Mouse (Mus musculus) thymus, postnatal 36 days (tissue): ENCODE data around the gene Gpalpp1.

ENCODE experiments used
- DNase-seq, 2 experiments: peaks; one replicate each; pipeline ENCODE4 v3.0.0; 2022; ENCODE audit warnings: mixed read lengths in 2 of 2

The Gpalpp1 gene

DNA sequence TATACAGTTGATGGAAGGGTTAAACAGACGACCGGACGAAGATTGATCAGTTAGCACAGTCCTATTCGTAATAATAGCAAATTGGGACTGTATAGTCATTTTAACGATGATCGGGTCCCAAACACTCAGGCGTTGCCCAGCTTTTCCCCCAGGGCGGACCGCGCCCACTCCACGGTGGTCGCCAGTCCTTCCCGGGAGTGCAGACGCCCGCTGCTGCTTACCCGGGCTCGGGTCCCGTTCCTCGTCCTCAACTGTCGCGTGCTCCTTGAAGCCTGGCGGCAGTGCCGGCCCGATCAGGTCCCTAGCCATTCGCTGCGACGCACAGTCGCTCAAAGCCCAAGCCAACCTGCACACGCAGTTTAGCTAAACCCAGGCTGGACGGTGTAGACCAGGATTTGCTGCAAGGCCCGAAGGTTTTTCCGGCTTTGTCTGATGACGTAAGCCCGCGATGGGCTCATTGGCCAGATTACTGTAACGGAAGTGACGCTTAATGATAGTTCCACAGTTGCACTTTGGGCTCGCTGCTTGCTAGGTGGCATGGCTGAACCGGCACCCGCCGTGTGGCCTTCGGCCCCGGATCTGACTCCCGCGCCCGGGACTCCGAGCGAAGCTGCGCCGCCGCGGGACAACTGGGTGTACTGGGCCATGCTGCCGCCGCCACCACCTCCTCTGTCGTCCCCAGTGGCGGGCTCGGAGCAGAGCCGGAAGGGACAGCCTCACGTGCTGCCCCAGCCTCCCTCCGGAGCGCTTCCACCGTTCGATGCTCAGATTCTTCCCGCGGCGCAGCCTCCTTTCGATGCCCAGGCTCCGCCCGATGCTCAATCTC, at the start of gene Gpalpp1, which contains the start of gene Nufip1:
TSS of gene Gpalpp1 (minus strand) at position 365 of the 826 bp plus-strand sequence.
TSS of gene Nufip1 (plus strand) at position 496 of the 826 bp plus-strand sequence.
- peak; percentile 77 to 81 for DNase-seq

- DNase-seq = no peak
Observed at GRCm38 (mm10) chr14:76158192-76158785, 47.7 kb upstream of the Gpalpp1 start.

DNA sequence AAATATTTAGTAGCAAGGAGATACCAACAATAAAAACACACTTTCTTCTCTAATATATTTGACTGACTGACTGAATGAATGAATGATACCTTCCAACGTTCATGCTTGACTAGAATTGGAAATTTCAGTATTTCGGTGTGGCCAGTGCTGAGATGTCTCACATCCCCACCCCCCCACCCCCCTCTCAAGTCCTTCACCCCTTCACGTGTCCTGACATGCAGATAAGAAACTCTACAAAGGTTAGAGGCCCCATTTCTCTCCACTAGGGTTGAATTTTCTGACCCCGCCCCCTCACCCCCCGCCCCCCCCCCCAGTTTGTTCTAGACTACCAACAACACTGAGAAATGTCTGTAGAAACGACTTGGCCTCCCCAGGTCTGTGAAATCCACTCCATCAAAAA, 43.3 kb upstream of the Gpalpp1 start:
- DNase-seq = no peak

DNA sequence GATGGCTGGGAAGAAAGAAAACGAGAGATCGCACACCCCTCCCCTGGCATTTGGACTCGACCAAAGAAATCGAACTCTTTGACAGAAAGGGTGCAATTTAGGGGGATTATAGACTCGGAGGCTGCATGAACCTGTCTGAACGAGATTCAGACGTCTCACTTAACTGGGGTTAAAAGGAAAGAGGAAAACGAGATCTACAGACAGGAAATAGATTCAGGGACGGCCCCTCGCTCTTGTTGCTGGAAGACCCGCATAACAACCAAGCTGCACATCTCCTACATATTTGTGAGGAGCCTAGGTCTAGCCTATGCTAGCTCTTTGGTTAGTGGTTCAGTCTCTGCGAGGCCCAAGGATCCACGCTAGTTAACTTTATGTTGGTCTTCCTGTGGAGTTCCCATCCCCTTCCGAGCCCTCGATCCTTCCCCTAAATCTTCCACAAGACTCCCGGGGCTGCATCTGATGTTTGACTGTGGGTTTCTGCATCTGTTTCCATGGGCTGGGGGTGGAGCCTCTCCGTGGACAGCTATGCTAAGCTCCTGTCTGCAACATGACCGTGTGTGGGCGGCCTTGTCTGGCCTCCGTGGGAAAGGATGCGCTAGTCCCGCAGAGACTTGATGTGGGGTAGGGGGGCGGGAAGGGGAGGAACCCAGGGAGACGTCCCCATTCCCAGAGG, 42.6 kb upstream of the Gpalpp1 start:
- peak; percentile 14 to 33 for DNase-seq

GRCm38 (mm10) chr14:76152162-76153002, 41.8 kb upstream of the Gpalpp1 start:
- peak; percentile 88 to 90 for DNase-seq

DNA sequence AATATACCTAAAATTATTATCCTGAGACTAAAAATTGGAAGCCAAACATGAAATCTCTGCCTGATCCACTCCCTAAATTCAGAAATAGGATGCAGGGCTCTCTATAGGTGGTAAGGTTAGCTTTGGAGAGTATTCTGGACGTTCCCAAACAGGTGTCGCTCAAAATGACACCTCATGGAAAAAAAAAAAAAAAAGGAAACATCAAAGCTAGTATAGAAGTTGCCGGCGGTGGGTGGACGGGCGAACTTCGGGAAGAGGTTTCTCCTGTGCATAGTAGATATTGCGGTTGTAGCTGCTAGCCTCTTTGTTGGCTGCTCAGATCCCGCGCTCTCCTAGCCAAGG, 41.2 kb upstream of the Gpalpp1 start:
- DNase-seq = no peak

DNA sequence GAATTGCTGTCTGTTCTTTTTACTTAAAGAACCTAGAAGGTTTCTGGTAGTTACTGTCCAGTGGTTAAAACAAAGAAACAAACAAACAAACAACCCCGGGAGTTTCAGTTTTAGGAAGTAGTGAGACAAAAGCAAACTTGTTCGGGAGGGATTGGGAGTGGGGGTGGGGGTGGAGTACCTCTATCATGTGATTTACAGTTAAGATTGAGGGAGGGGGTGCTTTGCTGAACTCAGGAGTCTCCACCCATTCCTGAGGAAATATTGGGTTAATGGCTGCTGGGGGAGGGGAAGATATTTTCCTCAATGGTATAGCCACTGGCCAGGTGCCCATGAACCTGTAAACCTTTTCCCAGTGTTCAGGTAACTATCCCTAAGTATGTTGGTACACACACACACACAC, 40.5 kb upstream of the Gpalpp1 start:
- no peak for DNase-seq

- no peak for DNase-seq
Observed at GRCm38 (mm10) chr14:76150499-76150898, 39.9 kb upstream of the Gpalpp1 start.

DNA sequence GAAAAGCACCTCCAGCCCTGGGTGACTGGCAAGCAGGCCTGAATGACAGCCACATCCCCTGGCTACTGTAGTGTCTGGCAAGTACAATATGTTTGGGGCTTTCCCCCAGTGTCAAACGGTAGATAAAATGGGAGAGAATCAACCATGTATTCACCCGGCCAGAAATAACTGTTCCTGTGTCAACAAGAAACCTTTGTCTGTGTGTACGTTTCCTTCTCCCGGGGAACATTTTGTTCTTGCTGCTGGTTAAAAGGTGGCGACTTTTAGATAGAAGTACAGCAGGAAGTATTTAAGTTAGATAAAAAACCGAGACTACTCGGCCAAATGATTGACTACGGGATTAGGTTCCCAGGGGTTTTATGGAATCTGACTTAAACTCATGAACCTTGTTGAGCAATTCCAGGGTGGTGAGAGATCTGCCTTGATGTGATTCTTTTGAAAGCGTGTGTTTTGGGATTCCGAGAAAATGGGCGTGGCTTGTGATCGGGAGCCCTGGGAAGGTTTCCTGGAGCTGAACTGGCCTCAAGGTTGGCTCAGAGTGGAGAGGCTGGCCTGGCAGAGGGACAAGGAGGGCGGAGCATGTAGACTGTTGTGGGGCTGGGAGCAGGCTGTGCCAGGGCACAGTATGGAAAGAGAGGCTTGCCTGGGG, 39.1 kb upstream of the Gpalpp1 start:
- no peak for DNase-seq

DNA sequence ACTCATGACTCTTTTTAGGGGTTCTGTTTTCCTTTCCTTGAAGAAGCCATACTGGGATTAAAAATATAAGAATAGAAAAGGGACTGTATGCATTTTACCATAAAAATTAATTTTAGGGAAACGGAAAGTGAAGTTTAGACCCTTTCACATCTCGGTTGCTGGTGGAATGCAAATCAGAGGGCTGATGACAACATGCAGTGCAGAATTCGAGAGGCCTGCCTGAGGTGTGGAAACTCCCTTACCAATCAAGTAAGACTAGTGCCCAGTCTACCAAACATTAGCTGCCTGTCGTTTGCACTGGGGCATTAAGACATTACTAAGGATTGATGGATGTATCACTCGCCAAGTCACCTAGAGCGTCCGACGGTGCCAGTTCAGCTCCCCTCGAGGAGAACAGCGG, 37.7 kb upstream of the Gpalpp1 start:
- DNase-seq = no peak

DNA sequence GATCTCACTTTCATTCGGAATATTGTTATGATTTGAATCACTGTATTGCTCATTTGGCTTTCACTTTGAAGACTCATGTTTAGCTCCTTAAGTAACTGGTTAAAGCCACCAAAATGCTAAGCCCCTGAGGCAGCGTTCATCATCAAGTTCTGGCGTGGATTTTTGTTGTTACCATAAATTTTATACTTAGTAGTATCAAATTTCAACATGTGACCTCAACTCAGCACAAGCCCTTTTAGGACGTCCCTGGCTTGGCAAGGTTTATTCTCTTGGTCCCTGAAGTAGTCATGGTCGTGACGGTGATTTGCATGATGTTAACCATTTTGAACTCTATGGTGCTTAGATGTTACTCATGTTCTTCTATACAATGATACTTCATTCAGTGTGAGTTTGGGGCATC, 36.5 kb upstream of the Gpalpp1 start:
- DNase-seq = no peak

DNA sequence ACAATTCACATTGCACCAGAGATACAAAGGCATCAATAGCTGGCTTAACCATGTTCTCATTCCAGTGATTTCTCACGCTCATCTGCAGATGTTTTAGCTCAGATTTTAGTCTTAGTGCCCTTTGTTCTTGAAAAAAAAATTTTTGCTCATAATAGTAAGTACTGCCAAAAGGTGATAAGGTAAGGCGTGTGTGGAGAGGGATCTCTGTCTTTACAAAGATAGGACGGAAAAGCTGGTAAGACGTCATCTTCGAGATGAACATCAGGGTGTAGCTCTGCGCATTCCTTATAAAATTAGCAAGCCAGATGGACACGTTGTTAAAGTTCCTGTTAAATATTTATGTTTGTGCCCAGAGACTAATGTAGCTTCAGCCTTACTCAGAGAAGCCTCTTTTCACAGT, 35.3 kb upstream of the Gpalpp1 start:
- no peak for DNase-seq

DNA sequence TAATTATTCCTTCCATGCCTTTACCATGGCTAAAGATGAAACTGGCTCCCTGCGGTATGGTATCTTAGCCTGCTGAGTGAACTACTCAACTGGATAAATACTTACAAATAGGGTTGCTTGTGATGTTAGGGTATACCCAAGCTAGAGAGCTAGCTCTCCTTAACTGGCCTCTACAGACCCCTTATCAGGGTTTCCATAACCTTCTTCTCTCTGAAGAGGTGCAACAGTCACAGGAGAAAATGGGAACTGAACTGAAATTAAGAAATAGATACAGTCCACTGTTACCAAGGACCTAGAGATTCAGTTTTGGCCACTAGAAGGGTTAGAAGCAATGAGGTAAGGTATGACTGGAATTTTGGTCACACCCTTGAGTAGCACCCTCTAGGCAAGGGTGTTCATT, 34.7 kb upstream of the Gpalpp1 start:
- no peak for DNase-seq

GRCm38 (mm10) chr14:76134975-76135374, 24.4 kb upstream of the Gpalpp1 start:
- DNase-seq = no peak

DNA sequence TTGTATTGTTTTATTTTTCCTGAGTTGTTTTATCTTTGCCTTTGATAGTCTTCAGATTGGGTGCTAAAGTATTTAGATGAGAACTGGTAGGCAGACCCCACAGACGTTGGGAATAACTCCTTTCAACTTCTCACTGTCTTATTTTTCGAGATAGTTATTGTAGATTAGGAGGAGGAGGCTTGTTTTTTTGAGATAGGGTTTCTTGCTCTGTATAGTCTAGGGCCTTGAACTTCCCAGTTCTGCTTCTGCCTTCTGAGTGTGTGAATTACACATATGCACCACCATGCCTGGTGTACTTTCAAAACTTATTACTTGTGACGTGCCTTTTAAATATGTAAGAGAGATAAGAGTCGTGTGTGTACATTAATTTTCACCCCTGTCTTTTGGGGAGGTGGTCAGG, 17.6 kb upstream of the Gpalpp1 start:
- DNase-seq = no peak

GRCm38 (mm10) chr14:76127311-76127710, 16.8 kb upstream of the Gpalpp1 start:
- DNase-seq = no peak

DNA sequence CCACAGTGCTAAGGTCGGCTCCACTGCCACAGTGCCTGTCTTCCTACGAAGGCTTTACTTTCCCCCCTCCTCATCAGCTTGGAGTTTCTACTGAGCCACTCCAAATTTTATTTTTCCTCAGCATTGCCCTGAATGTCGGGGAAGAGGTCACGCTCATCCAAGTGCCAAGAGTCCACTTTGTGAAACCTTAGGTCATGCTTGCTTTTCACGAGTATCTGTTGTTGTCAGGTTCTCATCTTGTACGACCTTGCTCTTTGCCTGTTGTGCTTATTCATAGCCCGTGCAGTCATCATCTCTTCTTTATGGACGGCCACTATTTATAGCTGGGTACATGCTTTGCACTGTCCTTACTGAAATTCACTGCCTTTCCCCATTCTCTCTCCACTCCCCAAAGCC, 12.1 kb upstream of the Gpalpp1 start:
- no peak for DNase-seq

DNA sequence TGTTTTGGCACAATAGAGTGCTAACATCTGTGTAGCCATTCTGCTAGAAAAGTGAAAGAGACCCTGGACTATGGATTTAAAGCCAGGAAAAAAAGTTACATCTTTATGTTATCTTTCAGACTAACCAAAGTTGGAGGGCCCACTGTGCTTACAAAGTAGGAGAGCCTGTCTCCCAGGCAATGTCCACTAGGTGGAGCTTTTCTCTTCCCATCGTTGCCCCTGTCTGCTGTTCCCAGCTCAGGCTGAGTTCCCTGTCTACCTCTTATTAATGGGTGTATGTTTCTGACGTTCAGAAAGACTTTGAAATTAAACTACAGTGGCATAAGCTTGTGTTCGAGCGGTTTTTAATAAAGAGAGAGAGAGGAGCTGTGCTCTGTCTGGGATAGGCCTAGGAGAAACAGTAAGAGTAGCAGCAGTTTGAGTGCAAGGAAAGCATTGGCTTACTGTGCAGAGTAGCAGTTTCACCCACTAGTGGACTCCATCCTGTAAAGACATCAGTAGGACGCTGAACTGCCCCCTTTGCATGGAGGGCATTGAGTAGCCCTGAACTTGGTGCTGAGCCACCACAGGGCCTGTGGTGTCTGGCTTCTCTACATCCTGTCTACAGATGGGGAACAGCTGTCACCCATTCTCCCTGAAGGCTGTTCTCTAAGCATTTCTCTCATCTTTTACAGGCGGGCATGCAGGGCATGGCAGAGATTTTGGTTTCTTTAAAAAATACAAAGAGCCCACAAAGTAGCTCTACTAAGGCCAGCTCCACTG, 11.5 kb upstream of the Gpalpp1 start:
- DNase-seq = peak; percentile 8 to 13

DNA sequence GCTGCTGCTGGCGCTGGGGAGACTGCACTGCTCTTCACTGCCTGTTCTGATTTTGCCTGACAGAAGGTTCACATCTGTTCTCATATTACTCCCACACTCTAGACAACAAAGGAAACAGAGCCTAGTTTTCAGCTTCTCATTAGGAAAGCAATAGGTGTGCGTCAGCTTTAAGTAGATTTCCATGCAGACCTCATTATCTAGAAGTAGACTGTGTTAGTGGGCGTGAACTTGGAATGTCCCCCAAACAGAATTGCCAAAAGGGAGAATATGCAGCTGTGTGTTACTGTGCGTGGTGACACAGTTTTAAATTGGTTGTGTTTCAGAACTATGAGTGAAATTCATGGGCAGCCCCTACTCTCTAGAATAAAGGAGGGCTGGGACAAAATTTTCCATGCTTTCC, 9.9 kb upstream of the Gpalpp1 start:
- DNase-seq = no peak

GRCm38 (mm10) chr14:76118963-76119362, 8.4 kb upstream of the Gpalpp1 start:
- DNase-seq = no peak

DNA sequence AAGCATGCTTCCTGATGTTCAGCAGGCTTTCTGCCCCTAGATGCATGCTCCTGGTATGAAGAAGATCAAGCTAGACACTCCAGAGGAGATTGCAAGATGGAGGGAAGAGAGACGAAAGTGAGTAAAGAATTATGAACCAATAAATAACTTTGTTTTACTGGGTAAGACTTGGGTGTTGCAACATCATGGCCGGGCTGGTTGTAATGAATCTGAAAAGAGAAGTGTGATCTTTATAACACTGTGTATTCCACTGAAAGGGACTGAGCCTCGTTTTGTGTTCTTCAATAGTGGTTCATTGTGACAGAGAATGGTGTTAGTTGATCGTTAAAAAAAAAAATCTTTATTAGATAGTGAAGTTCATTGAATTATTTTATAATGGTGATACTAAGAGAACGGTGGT, 5.2 kb upstream of the Gpalpp1 start:
- DNase-seq = no peak

- DNase-seq = no peak
Observed at GRCm38 (mm10) chr14:76099543-76099942, 11.0 kb downstream of the Gpalpp1 start.
